Mouse (Mus musculus) ES-E14 (cell line): ENCODE measurements around the gene Prkra.

Source experiments
- CHD2 ChIP-seq: IDR thresholded peaks from 2 replicates; pipeline ENCODE4 v1.6.1; 2014; ENCODE audit warnings: mild to moderate bottlenecking, low read depth, low read length, inconsistent platforms
- HCFC1 ChIP-seq: IDR thresholded peaks from 2 replicates; pipeline ENCODE4 v1.6.1; 2012; ENCODE audit warnings: low read length, inconsistent platforms, borderline replicate concordance; ENCODE audit not compliant: insufficient read depth
- MAFK ChIP-seq: IDR thresholded peaks from 2 replicates; pipeline ENCODE4 v1.6.1; 2014; ENCODE audit warnings: mild to moderate bottlenecking, low read depth, low read length, inconsistent platforms; ENCODE audit not compliant: insufficient read depth
- ZC3H11A ChIP-seq: IDR thresholded peaks from 2 replicates; pipeline ENCODE4 v1.6.1; 2012; ENCODE audit warnings: low read depth, mild to moderate bottlenecking, inconsistent platforms, low read length, borderline replicate concordance
- ZNF384 ChIP-seq: IDR thresholded peaks from 2 replicates; pipeline ENCODE4 v1.6.1; 2012; ENCODE audit warnings: low read depth, low read length, inconsistent platforms

DNA sequence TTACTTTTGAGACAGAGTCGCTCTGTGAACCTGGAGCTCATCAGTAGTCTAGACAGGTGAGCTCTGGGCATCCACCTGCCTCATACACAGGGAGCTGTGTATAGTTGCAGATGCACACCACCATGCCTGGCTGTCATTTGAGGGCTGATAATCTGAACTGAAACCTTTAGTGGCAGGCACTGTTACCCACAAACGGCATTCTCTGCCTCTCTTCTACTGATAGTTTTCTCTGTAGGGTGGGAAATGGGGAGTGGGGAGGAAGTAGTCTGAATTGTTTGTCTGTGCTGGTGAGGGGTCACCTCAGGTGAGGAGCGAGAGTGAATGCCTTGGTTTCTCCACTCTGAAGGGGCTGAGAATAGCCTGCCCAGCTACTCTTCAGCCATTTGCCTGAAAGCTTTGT is 39.8 kb upstream of the Prkra start:
- TF ChIP-seq MAFK (no peak), ZC3H11A (no peak), ZNF384 (no peak), CHD2 (no peak), HCFC1 (no peak)
